Mouse (Mus musculus) neural tube, embryonic 12.5 days (tissue): Measurements from ENCODE around the gene Hba-x. TPM values are rescaled to one million over a fixed set of nuclear protein-coding genes. Genes with fewer than 3 reads are reported as not detected.

Source experiments
- ATAC-seq: fragments of 200-750 bp; cut with Nextera tagmentation; 2 replicates; pipeline ENCODE4 v1.8.0; 2017; ENCODE audit warnings: low read depth, mild to moderate bottlenecking, moderate TSS enrichment, moderate library complexity; ENCODE audit not compliant: low FRiP score
- H3K27ac ChIP-seq: fragments of 300-500 bp; sonication (generic); 2 replicates; pipeline ENCODE4 v1.5.1; 2016
- H3K27me3 ChIP-seq: fragments of 300-500 bp; sonication (generic); replicated peaks from 2 replicates; pipeline ENCODE4 v1.6.1; 2016; ENCODE audit warnings: mild to moderate bottlenecking
- H3K36me3 ChIP-seq: fragments of 300-500 bp; sonication (generic); 2 replicates; pipeline ENCODE4 v1.6.1; 2016; ENCODE audit warnings: mild to moderate bottlenecking
- H3K4me1 ChIP-seq: fragments of 300-500 bp; sonication (generic); 2 replicates; pipeline ENCODE4 v1.6.1; 2016
- H3K4me2 ChIP-seq: fragments of 300-500 bp; sonication (generic); replicated peaks from 2 replicates; pipeline ENCODE4 v1.6.1; 2016; ENCODE audit warnings: mild to moderate bottlenecking
- H3K4me3 ChIP-seq: fragments of 300-500 bp; sonication (generic); 2 replicates; pipeline ENCODE4 v1.5.1; 2016
- H3K9ac ChIP-seq: fragments of 300-500 bp; sonication (generic); 2 replicates; pipeline ENCODE4 v1.6.1; 2016; ENCODE audit warnings: mild to moderate bottlenecking
- H3K9me3 ChIP-seq: fragments of 300-500 bp; sonication (generic); 2 replicates; pipeline ENCODE4 v1.6.1; 2016; ENCODE audit warnings: mild to moderate bottlenecking
- WGBS: fragments of 180-500 bp; shearing (Covaris S2); methylation state at CpG from one replicate; pipeline ENCODE4 v1.1.7; 2016; 5-methylcytosine and 5-hydroxymethylcytosine counted together
- polyA plus RNA-seq: library from polyadenylated mRNA; unstranded; fragments of >200 nt; fragmentation: Nextera tagmentation; extraction: Ambion mirVana; gene quantifications from 2 replicates; pipeline ENCODE4 v1.2.1, GENCODE M21; 2016

Hba-x gene
- 1,310 and 1,360 TPM in 2 replicates for polyA plus RNA-seq

GRCm38 (mm10) chr11:32276347-32276746 is at the start of gene Hba-x:
Hba-x (plus strand) TSS chr11:32276400.
- Histone ChIP-seq H3K27me3 (peaks cover 7% of the 10 kb centered on the region; the same call in 1 of the 2 replicates), H3K9ac (no peak within 1 kb of the TSS), H3K27ac (no peak within 1 kb of the TSS), H3K4me3 (no peak within 1 kb of the TSS), H3K9me3 (no peaks in the 10 kb centered on the region), H3K4me2 (no peak within 1 kb of the TSS), H3K4me1 (no peaks in the 10 kb centered on the region), H3K36me3 (no peaks in the 10 kb centered on the region)
- no peak for ATAC-seq
- 80% methylated on average over 3 of the region's 3 CpGs for WGBS

GRCm38 (mm10) chr11:32227041-32227440 is 49.2 kb upstream of the Hba-x start:
- no peak overlapping the region for H3K27ac ChIP-seq
- no peaks in the 10 kb centered on the region for H3K9me3 ChIP-seq
- ATAC-seq = peak; percentile 4; the same call in 1 of the 2 replicates
- H3K4me2 ChIP-seq = peak overlapping the region; percentile 80
- WGBS = 60% methylated on average over 1 of the region's 1 CpGs
- H3K36me3 ChIP-seq = peaks cover 30% of the 10 kb centered on the region
- H3K4me1 ChIP-seq = peaks cover 33% of the 10 kb centered on the region
- H3K27me3 ChIP-seq = peaks cover 10% of the 10 kb centered on the region
- peak overlapping the region; percentile 63 for H3K4me3 ChIP-seq
- peak overlapping the region; percentile 77 for H3K9ac ChIP-seq

- Histone ChIP-seq H3K4me3 (no peak overlapping the region), H3K27ac (no peak overlapping the region), H3K4me2 (peak overlapping the region; percentile 80), H3K9me3 (no peaks in the 10 kb centered on the region), H3K36me3 (peaks cover 35% of the 10 kb centered on the region), H3K27me3 (peaks cover 9% of the 10 kb centered on the region), H3K4me1 (peaks cover 27% of the 10 kb centered on the region), H3K9ac (no peak overlapping the region)
- WGBS = 92% methylated on average over 9 of the region's 9 CpGs
- no peak for ATAC-seq
Measured at GRCm38 (mm10) chr11:32227555-32227954, 48.6 kb upstream of the Hba-x start.

GRCm38 (mm10) chr11:32228292-32228845 is 47.8 kb upstream of the Hba-x start:
- H3K4me2 ChIP-seq = no peak overlapping the region
- no peak overlapping the region for H3K9ac ChIP-seq
- H3K36me3 ChIP-seq = peaks cover 43% of the 10 kb centered on the region
- no peak for ATAC-seq
- 0 out of 2 replicates have a peak, but pooled peaks cover under 1% of the 10 kb centered on the region for H3K27me3 ChIP-seq
- no peak overlapping the region for H3K27ac ChIP-seq
- WGBS = 94% methylated on average over 3 of the region's 3 CpGs
- no peaks in the 10 kb centered on the region for H3K9me3 ChIP-seq
- peaks cover 21% of the 10 kb centered on the region for H3K4me1 ChIP-seq
- no peak overlapping the region for H3K4me3 ChIP-seq

- no peak overlapping the region for H3K4me3 ChIP-seq
- no peak overlapping the region for H3K27ac ChIP-seq
- H3K9ac ChIP-seq = no peak overlapping the region
- no peaks in the 10 kb centered on the region for H3K27me3 ChIP-seq
- 88% methylated on average over 4 of the region's 4 CpGs for WGBS
- peaks cover 59% of the 10 kb centered on the region for H3K36me3 ChIP-seq
- H3K9me3 ChIP-seq = no peaks in the 10 kb centered on the region
- H3K4me2 ChIP-seq = no peak overlapping the region
- ATAC-seq = no peak
- peaks cover 12% of the 10 kb centered on the region for H3K4me1 ChIP-seq
Measured at GRCm38 (mm10) chr11:32230220-32230619, 46.0 kb upstream of the Hba-x start.

GRCm38 (mm10) chr11:32231125-32231524 is 45.1 kb upstream of the Hba-x start:
- Histone ChIP-seq H3K27ac (no peak overlapping the region), H3K4me1 (peaks cover 11% of the 10 kb centered on the region), H3K4me2 (no peak overlapping the region), H3K9me3 (no peaks in the 10 kb centered on the region), H3K9ac (no peak overlapping the region), H3K27me3 (no peaks in the 10 kb centered on the region), H3K4me3 (no peak overlapping the region), H3K36me3 (peaks cover 61% of the 10 kb centered on the region)
- 95% methylated on average over 2 of the region's 2 CpGs for WGBS
- ATAC-seq = no peak

GRCm38 (mm10) chr11:32232848-32233247 is 43.4 kb upstream of the Hba-x start:
- Histone ChIP-seq H3K27me3 (no peaks in the 10 kb centered on the region), H3K4me1 (no peaks in the 10 kb centered on the region), H3K9me3 (no peaks in the 10 kb centered on the region), H3K4me3 (no peak overlapping the region), H3K9ac (no peak overlapping the region), H3K4me2 (no peak overlapping the region), H3K36me3 (peaks cover 64% of the 10 kb centered on the region), H3K27ac (no peak overlapping the region)
- 83% methylated on average over 10 of the region's 10 CpGs for WGBS
- ATAC-seq = no peak

GRCm38 (mm10) chr11:32233895-32234294 is 42.3 kb upstream of the Hba-x start:
- Histone ChIP-seq H3K9me3 (no peaks in the 10 kb centered on the region), H3K27me3 (no peaks in the 10 kb centered on the region), H3K36me3 (peaks cover 60% of the 10 kb centered on the region), H3K27ac (no peak overlapping the region), H3K4me1 (no peaks in the 10 kb centered on the region), H3K4me2 (no peak overlapping the region), H3K9ac (no peak overlapping the region), H3K4me3 (no peak overlapping the region)
- 94% methylated on average over 3 of the region's 3 CpGs for WGBS
- ATAC-seq = no peak

- no peak overlapping the region for H3K9ac ChIP-seq
Measured at GRCm38 (mm10) chr11:32234816-32235485, 41.2 kb upstream of the Hba-x start.

GRCm38 (mm10) chr11:32235646-32236045 is 40.6 kb upstream of the Hba-x start:
- no peaks in the 10 kb centered on the region for H3K9me3 ChIP-seq
- H3K9ac ChIP-seq = no peak overlapping the region
- H3K4me2 ChIP-seq = no peak overlapping the region
- 70% methylated on average over 3 of the region's 3 CpGs for WGBS
- no peaks in the 10 kb centered on the region for H3K4me1 ChIP-seq
- H3K27ac ChIP-seq = no peak overlapping the region
- no peak for ATAC-seq
- peaks cover 64% of the 10 kb centered on the region for H3K36me3 ChIP-seq
- H3K4me3 ChIP-seq = no peak overlapping the region
- H3K27me3 ChIP-seq = no peaks in the 10 kb centered on the region

More at GRCm38 (mm10) chr11:32234816-32235485, 41.2 kb upstream of the Hba-x start:
- H3K27me3 ChIP-seq = no peaks in the 10 kb centered on the region
- no peak overlapping the region for H3K4me3 ChIP-seq
- 93% methylated on average over 6 of the region's 6 CpGs for WGBS
- no peaks in the 10 kb centered on the region for H3K9me3 ChIP-seq
- H3K4me2 ChIP-seq = no peak overlapping the region
- no peak overlapping the region for H3K27ac ChIP-seq
- H3K4me1 ChIP-seq = no peaks in the 10 kb centered on the region
- H3K36me3 ChIP-seq = peaks cover 61% of the 10 kb centered on the region
- no peak for ATAC-seq

GRCm38 (mm10) chr11:32236132-32236531 is 40.1 kb upstream of the Hba-x start:
- H3K27me3 ChIP-seq = no peaks in the 10 kb centered on the region
- no peak overlapping the region for H3K9ac ChIP-seq
- peaks cover 64% of the 10 kb centered on the region for H3K36me3 ChIP-seq
- no peak overlapping the region for H3K4me2 ChIP-seq
- H3K4me1 ChIP-seq = no peaks in the 10 kb centered on the region
- 90% methylated on average over 2 of the region's 2 CpGs for WGBS
- no peaks in the 10 kb centered on the region for H3K9me3 ChIP-seq
- no peak for ATAC-seq
- no peak overlapping the region for H3K4me3 ChIP-seq
- H3K27ac ChIP-seq = no peak overlapping the region

- no peaks in the 10 kb centered on the region for H3K9me3 ChIP-seq
- no peaks in the 10 kb centered on the region for H3K27me3 ChIP-seq
- 61% methylated on average over 9 of the region's 9 CpGs for WGBS
- no peak for ATAC-seq
- no peak overlapping the region for H3K4me3 ChIP-seq
- H3K36me3 ChIP-seq = peaks cover 64% of the 10 kb centered on the region
- H3K4me2 ChIP-seq = no peak overlapping the region
- 0 out of 2 replicates have a peak overlapping the region, but pooled peaks have one; percentile 26 for H3K9ac ChIP-seq
- no peaks in the 10 kb centered on the region for H3K4me1 ChIP-seq
- H3K27ac ChIP-seq = no peak overlapping the region
Measured at GRCm38 (mm10) chr11:32236712-32237410, 39.3 kb upstream of the Hba-x start.
